Mouse (Mus musculus): Measurements from ENCODE around the gene Galnt3. TPM values are rescaled to one million over a fixed set of nuclear protein-coding genes. Genes with fewer than 3 reads are reported as not detected.

Gene Galnt3
- 1 to 10 TPM in 2 of 3 experiments, not detected in 1; 1.1 to 2.0 TPM for polyA plus RNA-seq (2017; shearing (Covaris generic))

DNA sequence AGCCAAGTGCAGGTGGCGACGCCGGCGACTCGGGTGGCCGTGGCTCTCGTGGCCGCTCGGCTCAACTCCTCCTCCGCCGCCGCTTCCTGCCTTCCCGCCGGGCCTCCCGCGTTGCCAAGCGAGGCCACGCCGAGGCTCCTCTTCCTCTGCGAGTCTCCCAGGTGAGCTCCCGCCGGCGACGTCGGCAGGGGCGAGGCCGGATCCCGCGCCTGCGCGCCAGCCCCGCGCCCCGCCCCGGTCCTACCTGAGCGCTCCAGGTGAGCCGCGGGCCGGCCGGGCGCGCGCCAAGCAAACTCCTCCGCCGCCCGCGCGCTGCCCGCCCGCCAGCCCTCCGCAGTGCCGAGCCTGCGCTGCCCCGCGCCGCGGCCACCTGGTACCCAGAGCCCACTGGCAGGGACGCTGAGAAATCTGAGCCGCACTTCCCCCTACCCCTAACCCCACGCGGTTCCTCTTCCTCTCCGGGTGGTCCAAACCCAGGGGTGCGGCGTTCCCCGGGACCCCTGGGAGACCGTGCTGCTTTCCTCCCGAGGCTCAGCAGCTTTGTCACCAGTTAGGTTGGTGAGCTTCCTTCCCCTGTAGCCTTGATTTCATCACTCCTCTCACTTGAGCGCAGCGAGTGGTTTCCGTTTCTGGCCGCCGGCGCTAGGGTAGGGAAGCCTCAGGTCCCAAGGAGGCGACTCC is at the start of gene Galnt3:
Gene Galnt3, minus strand, starts transcription at position 404 of the 681 bp plus-strand sequence.
- ATAC-seq: peak; percentile 47

DNA sequence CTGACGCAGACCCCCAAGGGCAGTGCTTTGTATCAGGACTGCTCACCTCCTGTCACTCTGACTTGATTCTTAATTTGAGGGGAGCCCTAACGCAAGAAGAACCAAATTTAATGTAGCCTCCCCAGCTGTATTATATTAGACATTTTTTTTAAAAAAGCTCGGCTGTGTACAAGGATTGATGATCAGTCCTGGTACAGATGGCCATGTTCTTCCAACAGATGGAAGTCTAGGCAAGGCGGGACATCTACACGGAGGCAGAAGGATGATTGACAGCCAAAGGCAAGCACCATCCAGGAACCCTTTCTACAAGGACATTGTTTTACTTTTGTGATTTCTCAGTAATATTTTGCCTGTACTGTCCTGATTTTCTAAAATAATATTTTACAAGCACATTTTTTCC is 48.3 kb upstream of the Galnt3 start:
- ATAC-seq: no peak

GRCm38 (mm10) chr2:66171643-66172042 is 46.8 kb upstream of the Galnt3 start:
- ATAC-seq: no peak

DNA sequence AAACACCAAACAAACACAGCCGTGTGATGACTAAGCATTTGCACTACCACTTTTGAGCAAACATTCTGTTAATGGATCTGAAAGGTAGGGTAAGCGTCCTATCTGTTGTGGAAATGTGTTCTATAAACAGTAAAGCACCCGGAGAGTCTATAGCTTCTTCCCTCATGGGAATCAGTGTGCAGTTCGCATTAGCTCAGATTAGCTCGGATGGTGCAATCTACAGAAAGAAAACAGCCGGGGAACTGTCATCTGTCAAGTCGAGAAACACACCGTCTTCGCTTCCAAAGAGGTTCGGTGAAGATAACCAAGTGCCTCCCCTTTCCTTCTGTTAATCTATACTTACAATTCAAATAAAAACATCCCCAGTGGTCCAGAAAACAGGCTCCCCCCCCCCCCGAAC is 45.9 kb upstream of the Galnt3 start:
- no peak for ATAC-seq

DNA sequence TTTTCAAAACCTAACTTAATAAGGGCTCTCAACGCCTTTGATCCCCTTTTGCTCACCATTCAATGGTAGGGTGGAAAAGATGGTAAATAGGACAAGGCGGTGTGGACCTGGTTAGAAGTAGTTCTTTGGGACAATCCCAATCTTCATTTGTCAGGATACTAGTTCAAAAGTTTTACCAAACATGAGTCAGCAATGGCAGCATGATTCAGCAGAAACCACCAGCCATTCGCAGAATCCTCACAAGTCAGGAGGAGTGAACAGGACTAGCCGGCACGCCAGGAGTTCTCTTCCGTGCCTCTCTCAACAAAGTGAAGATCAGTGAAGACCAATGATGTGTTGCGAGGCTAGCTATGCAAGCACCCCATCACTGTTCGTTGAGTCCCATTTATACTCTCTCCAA is 40.2 kb upstream of the Galnt3 start:
- ATAC-seq: no peak

DNA sequence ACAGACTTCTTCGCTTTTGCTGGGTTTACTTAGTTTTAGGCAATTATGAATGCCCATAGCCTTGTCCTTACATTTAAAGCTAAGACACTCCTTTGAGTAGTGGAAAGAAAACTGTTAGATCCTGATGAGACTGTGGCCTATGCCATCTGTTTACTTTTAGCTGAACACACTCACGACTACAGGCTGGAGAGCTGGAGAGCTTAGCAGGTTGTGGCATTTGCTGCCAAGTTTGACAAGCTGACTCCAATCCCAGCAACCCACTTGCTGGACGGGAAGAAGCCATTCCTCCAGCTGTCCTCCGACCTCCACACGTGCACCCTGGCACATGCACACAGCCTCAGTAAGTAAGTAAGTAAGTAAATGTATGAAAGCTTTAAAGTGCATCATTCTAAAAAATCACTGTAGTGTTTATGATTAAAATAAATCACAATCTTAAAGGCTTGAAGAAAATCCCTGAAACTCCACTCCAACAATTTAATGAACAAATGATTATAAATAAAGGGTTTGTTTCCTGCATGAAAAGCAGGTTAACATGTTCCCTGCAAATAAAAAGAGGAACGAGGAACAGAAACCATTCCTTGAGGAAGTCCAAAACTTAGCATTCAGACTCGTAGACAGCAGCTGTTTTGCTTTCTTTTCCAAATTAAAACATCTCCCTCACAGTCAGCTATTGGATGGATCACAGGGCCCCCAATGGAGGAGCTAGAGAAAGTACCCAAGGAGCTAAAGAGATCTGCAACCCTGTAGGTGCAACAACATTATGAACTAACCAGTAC is 33.5 kb upstream of the Galnt3 start:
- ATAC-seq: no peak

GRCm38 (mm10) chr2:66151436-66151835 is 26.6 kb upstream of the Galnt3 start:
- no peak for ATAC-seq

- ATAC-seq: no peak
Measured at GRCm38 (mm10) chr2:66150531-66150930, 25.7 kb upstream of the Galnt3 start.

GRCm38 (mm10) chr2:66148654-66149230 is 23.9 kb upstream of the Galnt3 start:
- ATAC-seq: peak; percentile 66

DNA sequence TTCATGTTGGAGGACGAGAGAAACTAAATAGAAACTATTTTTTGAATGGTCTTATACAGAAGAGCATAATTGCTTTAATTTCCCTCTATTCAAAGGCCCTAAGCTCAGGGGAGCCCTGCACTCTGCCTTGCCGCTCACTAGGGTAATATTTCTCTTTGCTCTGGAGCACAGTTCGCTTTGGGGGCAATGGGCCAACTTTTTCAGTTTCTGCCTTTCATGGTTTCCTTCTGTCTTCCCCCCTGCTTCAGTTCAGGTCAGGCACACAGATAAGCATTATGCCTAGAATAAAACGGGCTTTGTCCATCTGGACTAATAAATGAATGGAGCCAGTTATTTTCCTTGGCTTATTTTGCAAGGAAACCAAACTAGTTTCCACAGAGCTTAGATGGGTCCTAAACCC is 21.7 kb upstream of the Galnt3 start:
- ATAC-seq: no peak

GRCm38 (mm10) chr2:66144770-66145169 is 20.0 kb upstream of the Galnt3 start:
- ATAC-seq: no peak

- no peak for ATAC-seq
Measured at GRCm38 (mm10) chr2:66143284-66143683, 18.5 kb upstream of the Galnt3 start.

DNA sequence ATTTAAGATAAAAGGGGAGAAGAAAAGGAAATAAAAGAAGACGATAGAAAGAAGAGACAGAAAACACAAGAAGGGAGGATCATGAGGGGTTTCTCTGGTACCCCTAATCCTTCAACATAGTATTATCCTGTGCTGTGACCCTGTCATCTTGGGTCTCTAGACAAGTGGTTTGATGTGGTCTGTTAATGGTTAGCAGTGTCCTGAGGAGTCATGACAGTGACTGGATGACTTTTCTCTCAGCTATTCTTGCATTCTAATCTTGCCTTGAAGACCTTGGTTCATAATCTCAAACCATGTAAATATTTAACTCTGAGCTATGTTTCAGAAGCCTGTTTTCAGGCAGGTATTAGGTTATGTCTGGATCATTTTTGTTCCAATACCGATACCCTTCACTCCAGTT is 17.9 kb upstream of the Galnt3 start:
- ATAC-seq: no peak

DNA sequence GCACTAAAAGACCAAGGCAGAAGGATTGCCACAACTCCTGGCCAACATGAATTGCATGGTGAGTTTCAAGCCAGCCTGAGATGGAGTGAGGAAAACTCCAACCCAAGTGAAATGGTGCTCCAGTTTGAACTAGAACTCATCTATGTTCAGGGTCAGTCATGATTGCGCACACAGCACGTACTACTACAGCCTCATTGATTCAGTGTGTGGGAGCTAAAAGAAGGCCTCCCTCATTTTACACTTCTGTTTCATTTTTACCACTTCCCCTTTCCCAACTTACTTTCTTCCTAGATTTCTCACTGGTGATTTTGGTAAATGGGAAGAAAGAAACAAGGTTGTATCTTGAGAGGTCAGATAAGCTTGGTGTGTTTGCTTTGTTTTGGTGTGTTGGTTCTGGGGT is 17.5 kb upstream of the Galnt3 start:
- ATAC-seq: no peak

DNA sequence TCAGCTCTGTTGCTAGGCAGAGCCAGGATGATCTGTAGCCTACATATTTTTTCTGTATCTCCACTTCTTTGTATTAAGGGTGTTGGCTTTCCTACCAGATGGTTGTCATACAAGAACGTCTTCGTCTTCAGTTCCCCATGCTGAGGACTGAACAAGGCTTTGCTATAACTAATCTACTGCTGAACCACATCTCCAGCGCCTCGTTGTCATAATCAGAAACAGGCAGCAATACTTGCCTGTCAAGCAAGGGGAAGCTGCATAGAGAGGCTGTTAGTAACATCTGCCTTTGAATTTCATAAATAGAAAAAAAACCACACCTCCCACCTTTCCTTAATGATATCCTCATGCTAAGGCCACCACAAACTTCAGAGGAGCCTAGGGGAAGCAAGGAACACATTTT is 15.5 kb upstream of the Galnt3 start:
- ATAC-seq: no peak

- no peak for ATAC-seq
Measured at GRCm38 (mm10) chr2:66131862-66132544, 7.2 kb upstream of the Galnt3 start.

DNA sequence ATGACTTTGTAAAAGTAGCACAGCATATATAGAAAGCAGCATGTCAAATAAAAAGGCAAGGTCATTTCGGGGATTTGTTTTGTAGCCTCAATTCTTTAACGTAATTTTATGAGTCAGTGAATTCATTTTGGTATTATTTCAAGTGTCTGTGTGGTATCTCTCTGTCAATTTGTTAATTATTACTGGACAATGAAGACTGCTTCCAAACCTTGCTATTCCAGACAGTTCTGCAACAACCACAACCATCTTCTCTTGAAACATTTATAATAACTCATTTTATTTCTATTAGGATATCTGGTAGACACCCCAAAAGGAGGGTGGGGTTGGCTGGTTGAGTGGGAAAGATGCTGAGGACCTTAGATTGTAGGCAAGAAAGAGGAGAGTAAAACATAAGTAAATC is 4.1 kb upstream of the Galnt3 start:
- ATAC-seq: no peak

DNA sequence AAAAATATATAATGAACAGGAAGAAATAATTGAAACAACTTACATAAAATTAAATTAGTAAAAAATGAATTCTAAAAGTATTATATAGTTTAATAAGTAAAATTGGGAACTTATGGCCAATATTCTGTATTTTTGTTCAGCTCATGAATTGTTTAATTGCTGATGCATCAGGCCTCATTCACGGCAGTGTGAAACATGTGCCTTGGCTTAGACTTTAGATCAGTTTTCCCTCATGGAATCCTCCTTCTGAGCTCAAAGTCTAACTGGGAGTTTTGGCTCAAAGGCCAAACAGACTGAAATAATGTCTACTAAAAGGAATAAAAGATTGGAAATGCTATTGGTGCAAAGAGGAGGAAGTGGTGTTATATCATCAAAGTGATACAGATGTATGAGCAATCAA is 2.7 kb upstream of the Galnt3 start:
- ATAC-seq: no peak

- ATAC-seq: no peak
Measured at GRCm38 (mm10) chr2:66126936-66127335, 2.1 kb upstream of the Galnt3 start.

- peak; percentile 27 for ATAC-seq
Measured at GRCm38 (mm10) chr2:66123756-66124589, 821 bp downstream of the Galnt3 start.

- no peak for ATAC-seq
Measured at GRCm38 (mm10) chr2:66117686-66118085, 7.1 kb downstream of the Galnt3 start.

- ATAC-seq: no peak
Measured at GRCm38 (mm10) chr2:66107864-66108514, 16.8 kb downstream of the Galnt3 start.

Measured in inflammation-experienced regulatory T-cells, adult 6 months (primary cell).